Mouse (Mus musculus) CH12.LX (cell line): ENCODE results near the gene Wdfy3. TPM values are rescaled to one million over a fixed set of nuclear protein-coding genes. Genes with fewer than 3 reads are reported as not detected.
A peak's percentile ranks its signal among the peaks of the same experiment; 100 is the strongest.

Experiments
- DNase-seq: peaks from one replicate; pipeline ENCODE4 v3.0.0-alpha.2; 2013; ENCODE audit errors: extremely low read depth
- H3K27ac ChIP-seq: 2 replicates; pipeline ENCODE4 v1.5.1; 2012; ENCODE audit warnings: low read depth, mild to moderate bottlenecking, control low read depth, moderate library complexity; ENCODE audit not compliant: insufficient read depth
- H3K27me3 ChIP-seq: replicated peaks from 2 replicates; pipeline ENCODE3; 2012; ENCODE audit warnings: inconsistent platforms
- H3K36me3 ChIP-seq, 2 experiments: replicated peaks in 1 of 2; 2 replicates each; pipeline versions ENCODE3 to v1.6.1; 2012; ENCODE audit warnings: inconsistent platforms in 1 of 2, low read length in 1 of 2, mild to moderate bottlenecking in 1 of 2, mixed read lengths in 1 of 2, moderate library complexity in 1 of 2; ENCODE audit not compliant: control insufficient read depth in 1 of 2, insufficient read depth in 1 of 2
- H3K4me1 ChIP-seq, 2 experiments: 2 replicates each; pipeline ENCODE4 v1.6.1; 2012; ENCODE audit warnings: inconsistent platforms in 1 of 2, moderate library complexity in 1 of 2; ENCODE audit not compliant: insufficient read depth in 2 of 2, control insufficient read depth in 1 of 2
- H3K4me2 ChIP-seq: 2 replicates; pipeline ENCODE4 v1.6.1; 2012; ENCODE audit warnings: low read depth, mild to moderate bottlenecking, control low read depth; ENCODE audit not compliant: poor library complexity, insufficient read depth, severe bottlenecking
- H3K4me3 ChIP-seq, 3 experiments: fragments of 150-350 bp in 1 of 3; sonication (generic) in 1 of 3; replicated peaks in 1 of 3; 2 replicates each; pipeline versions ENCODE3 to v1.5.1; 2011 to 2012; ENCODE audit warnings: low read depth in 2 of 3, low read length in 2 of 3, mild to moderate bottlenecking in 2 of 3, moderate library complexity in 2 of 3, control low read depth in 1 of 3, improper control_type of control experiment in 1 of 3, inconsistent platforms in 1 of 3, mixed read lengths in 1 of 3; ENCODE audit not compliant: poor library complexity in 1 of 3
- H3K79me2 ChIP-seq: replicated peaks from 2 replicates; pipeline ENCODE4 v1.6.1; 2012; ENCODE audit warnings: mild to moderate bottlenecking, moderate library complexity; ENCODE audit not compliant: control insufficient read depth, poor library complexity, insufficient read depth, severe bottlenecking; ENCODE audit errors: extremely low read depth
- H3K9ac ChIP-seq: 2 replicates; pipeline ENCODE4 v1.6.1; 2012; ENCODE audit warnings: low read depth, mild to moderate bottlenecking, control low read depth, moderate library complexity; ENCODE audit not compliant: insufficient read depth
- H3K9me3 ChIP-seq: replicated peaks from 2 replicates; pipeline ENCODE3; 2012; ENCODE audit warnings: low read length, inconsistent platforms, mixed read lengths
- CHD1 ChIP-seq: IDR thresholded peaks from 2 replicates; pipeline ENCODE4 v1.6.1; 2012; ENCODE audit warnings: low read depth, low read length, improper control_type of control experiment, inconsistent platforms
- CHD2 ChIP-seq: IDR thresholded peaks from 2 replicates; pipeline ENCODE4 v1.6.1; 2011; ENCODE audit warnings: low read length, improper control_type of control experiment
- GABPA ChIP-seq: IDR thresholded peaks from 2 replicates; pipeline ENCODE4 v1.6.1; 2012; ENCODE audit warnings: low read depth, low read length, improper control_type of control experiment, inconsistent platforms; ENCODE audit not compliant: insufficient replicate concordance
- HCFC1 ChIP-seq: IDR thresholded peaks from 2 replicates; pipeline ENCODE4 v1.6.1; 2012; ENCODE audit warnings: low read depth, mild to moderate bottlenecking, inconsistent platforms, low read length, improper control_type of control experiment
- IRF4 ChIP-seq: IDR thresholded peaks from 2 replicates; pipeline ENCODE4 v1.6.1; 2014; ENCODE audit warnings: low read depth, mild to moderate bottlenecking, inconsistent platforms, low read length, improper control_type of control experiment
- JUND ChIP-seq: conservative IDR thresholded peaks from 2 replicates; pipeline ENCODE4 v1.6.1; 2011; ENCODE audit warnings: low read depth, low read length, improper control_type of control experiment
- MAFK ChIP-seq: IDR thresholded peaks from 2 replicates; pipeline ENCODE4 v1.6.1; 2011; ENCODE audit warnings: low read length, improper control_type of control experiment; ENCODE audit not compliant: insufficient replicate concordance
- MAX ChIP-seq: IDR thresholded peaks from 2 replicates; pipeline ENCODE4 v1.6.1; 2011; ENCODE audit warnings: low read length, improper control_type of control experiment
- MAZ ChIP-seq: IDR thresholded peaks from 2 replicates; pipeline ENCODE4 v1.6.1; 2012; ENCODE audit warnings: low read depth, mild to moderate bottlenecking, inconsistent platforms, low read length, improper control_type of control experiment, moderate library complexity
- PAX5 ChIP-seq: IDR thresholded peaks from 2 replicates; pipeline ENCODE4 v1.6.1; 2012; ENCODE audit warnings: low read length, inconsistent platforms, mixed read lengths
- POLR2A ChIP-seq: IDR thresholded peaks from 2 replicates; pipeline ENCODE4 v1.6.1; 2011; ENCODE audit warnings: low read depth, mild to moderate bottlenecking, improper control_type of control experiment, low read length
- POLR2AphosphoS2 ChIP-seq: IDR thresholded peaks from 2 replicates; pipeline ENCODE4 v1.6.1; 2011; ENCODE audit warnings: low read depth, low read length, improper control_type of control experiment
- RAD21 ChIP-seq: IDR thresholded peaks from 2 replicates; pipeline ENCODE4 v1.6.1; 2011; ENCODE audit warnings: low read depth, mild to moderate bottlenecking, low read length, improper control_type of control experiment, moderate library complexity
- RCOR1 ChIP-seq: conservative IDR thresholded peaks from 2 replicates; pipeline ENCODE4 v1.6.1; 2012; ENCODE audit warnings: low read depth, mild to moderate bottlenecking, inconsistent platforms, low read length, improper control_type of control experiment
- SIN3A ChIP-seq: IDR thresholded peaks from 2 replicates; pipeline ENCODE4 v1.6.1; 2012; ENCODE audit warnings: low read length, improper control_type of control experiment, inconsistent platforms
- UBTF ChIP-seq: IDR thresholded peaks from 2 replicates; pipeline ENCODE4 v1.6.1; 2012; ENCODE audit warnings: low read depth, mild to moderate bottlenecking, inconsistent platforms, low read length, improper control_type of control experiment, moderate library complexity
- USF1 ChIP-seq: IDR thresholded peaks from 2 replicates; pipeline ENCODE4 v1.6.1; 2014; ENCODE audit warnings: low read depth, mild to moderate bottlenecking, inconsistent platforms, low read length, improper control_type of control experiment
- ZC3H11A ChIP-seq: IDR thresholded peaks from 2 replicates; pipeline ENCODE4 v1.6.1; 2012; ENCODE audit warnings: low read depth, mild to moderate bottlenecking, inconsistent platforms, low read length, improper control_type of control experiment
- ZMIZ1 ChIP-seq: IDR thresholded peaks from 2 replicates; pipeline ENCODE4 v1.6.1; 2012; ENCODE audit warnings: low read depth, mild to moderate bottlenecking, inconsistent platforms, low read length, improper control_type of control experiment
- ZNF384 ChIP-seq: IDR thresholded peaks from 2 replicates; pipeline ENCODE4 v1.6.1; 2012; ENCODE audit warnings: low read depth, low read length, improper control_type of control experiment, inconsistent platforms
- dilution Hi-C: fragments of 300-500 bp; cut with MboI; formaldehyde crosslinking; loops from 2 replicates; pipeline ENCODE4 v1.14.3; 2020; ENCODE audit warnings: low sequenced_read_pairs; ENCODE audit not compliant: extremely low pct_unique_long_range_greater_than_20kb, extremely low pct_ligation_motif_present
- in situ Hi-C: fragments of 300-500 bp; cut with MboI; formaldehyde crosslinking; loops from 3 replicates; pipeline ENCODE4 v1.14.3; 2019; ENCODE audit warnings: low sequenced_read_pairs, low pct_ligation_motif_present, low pct_unique_long_range_greater_than_20kb, mixed read lengths
- polyA plus RNA-seq: library from polyadenylated mRNA; unstranded; fragments of >175 nt; gene quantifications from 2 replicates; pipeline ENCODE4 v1.2.1, GENCODE M21; 2012; ENCODE audit warnings: low read depth; ENCODE audit not compliant: insufficient read length
- total RNA-seq, 2 experiments: library from RNA; depleted of rRNA; stranded (reverse); fragments of 300-350 nt in 1 of 2; fragments of >200 nt in 1 of 2; gene quantifications; 2 replicates each; pipeline ENCODE4 v1.2.3; 2012 to 2014

The Wdfy3 gene
- total and polyA plus RNA-seq, 3 experiments = not detected

DNA sequence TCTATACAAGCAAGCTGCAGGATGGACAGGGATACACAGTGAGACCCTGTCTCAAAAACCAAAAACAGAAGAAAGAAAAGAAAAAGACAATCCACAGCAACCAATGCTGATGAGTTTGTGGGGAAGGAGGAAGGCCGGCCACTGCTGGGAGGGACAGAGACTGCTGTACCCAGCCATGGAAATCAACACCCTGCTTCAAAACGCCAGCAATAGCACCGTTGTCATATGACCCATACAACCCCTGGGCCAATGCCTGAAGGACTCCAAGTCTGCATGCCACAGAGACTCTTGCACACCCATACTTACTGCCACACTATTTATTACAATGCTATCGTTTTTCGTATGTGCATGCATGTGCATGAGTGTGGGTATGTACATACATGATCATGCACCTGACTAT is 124.0 kb downstream of the Wdfy3 start:
- Histone ChIP-seq H3K36me3 (no peaks in the 10 kb centered on the region), H3K4me3 (no peak overlapping the region), H3K27me3 (no peaks in the 10 kb centered on the region), H3K9ac (no peak overlapping the region), H3K4me1 (no peaks in the 10 kb centered on the region), H3K79me2 (no peaks in the 10 kb centered on the region), H3K4me2 (no peak overlapping the region), H3K27ac (no peak overlapping the region), H3K9me3 (peaks cover 64% of the 10 kb centered on the region)
- no peak for DNase-seq
- dilution Hi-C loops (no loop called here), in situ Hi-C loops (no loop called here)
- TF ChIP-seq PAX5 (no peak), RAD21 (no peak), SIN3A (no peak), JUND (no peak), HCFC1 (no peak), POLR2AphosphoS2 (no peak), CHD1 (no peak), RCOR1 (no peak), CHD2 (no peak), ZMIZ1 (no peak)

DNA sequence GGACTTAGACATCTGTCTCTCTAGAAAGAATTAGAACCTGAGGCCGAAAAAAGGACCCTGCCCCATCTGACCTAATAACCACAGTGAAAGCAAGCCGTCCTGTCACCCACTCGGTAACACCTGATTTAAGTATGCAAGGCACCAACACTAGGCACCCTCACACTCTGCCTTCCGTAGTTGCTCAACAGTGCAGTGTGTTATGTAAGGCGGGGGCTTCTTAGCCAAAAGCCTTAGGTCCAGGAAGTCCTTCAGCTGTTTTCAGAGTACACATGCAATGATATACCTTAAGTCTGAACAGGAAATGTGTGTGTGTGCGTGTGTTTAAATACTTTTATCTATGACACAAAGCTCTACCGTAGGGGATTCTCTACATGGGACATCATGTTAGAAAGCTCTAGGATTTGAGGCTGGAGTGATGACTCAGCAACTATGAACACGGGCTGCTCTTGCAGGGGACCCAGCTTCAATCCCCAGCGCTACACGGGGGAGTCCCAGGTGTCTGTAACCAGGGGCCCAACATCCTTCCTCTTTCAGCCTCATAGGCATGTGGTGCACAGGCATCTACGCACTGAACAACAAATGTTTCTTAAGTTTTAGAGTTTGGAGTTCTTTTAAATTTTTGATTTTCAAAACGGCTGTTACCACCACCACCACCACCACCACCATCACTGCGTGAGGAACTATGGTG is 131.7 kb downstream of the Wdfy3 start:
- no peaks in the 10 kb centered on the region for H3K4me1 ChIP-seq
- no peak overlapping the region for H3K27ac ChIP-seq
- dilution Hi-C loops (no loop called here), in situ Hi-C loops (no loop called here)
- peaks cover 72% of the 10 kb centered on the region for H3K9me3 ChIP-seq
- DNase-seq = no peak
- H3K9ac ChIP-seq = no peak overlapping the region
- no peaks in the 10 kb centered on the region for H3K27me3 ChIP-seq
- no peaks in the 10 kb centered on the region for H3K79me2 ChIP-seq
- TF ChIP-seq MAFK (0 out of 2 replicates have a peak, but pooled peaks have one; percentile 23), ZC3H11A (no peak)
- no peak overlapping the region for H3K4me3 ChIP-seq
- no peaks in the 10 kb centered on the region for H3K36me3 ChIP-seq
- H3K4me2 ChIP-seq = no peak overlapping the region

DNA sequence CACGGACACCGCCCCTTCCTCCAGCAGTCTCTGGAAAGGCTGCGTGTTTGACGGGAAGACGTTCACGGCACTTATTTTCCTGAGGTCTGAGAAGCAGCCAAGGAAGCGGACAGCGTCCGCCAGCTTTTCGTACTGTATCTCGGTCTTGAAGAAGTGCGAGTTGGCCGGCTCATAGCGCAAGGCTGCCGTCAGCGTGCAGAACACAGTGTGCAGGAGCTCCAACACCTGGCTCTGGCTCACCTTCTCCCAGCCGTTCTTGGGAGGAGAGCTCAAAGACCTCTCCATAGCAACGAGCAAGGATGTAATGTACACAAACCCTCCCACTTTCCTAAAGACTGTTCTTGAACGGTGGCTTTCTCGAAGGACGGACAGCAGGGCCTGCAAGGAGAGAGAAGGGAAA is 132.4 kb downstream of the Wdfy3 start:
- in situ Hi-C loops (no loop called here), dilution Hi-C loops (no loop called here)
- Histone ChIP-seq H3K4me3 (no peak overlapping the region), H3K27ac (no peak overlapping the region), H3K4me1 (no peaks in the 10 kb centered on the region), H3K9ac (no peak overlapping the region), H3K4me2 (no peak overlapping the region), H3K27me3 (no peaks in the 10 kb centered on the region), H3K9me3 (peaks cover 70% of the 10 kb centered on the region), H3K79me2 (no peaks in the 10 kb centered on the region), H3K36me3 (no peaks in the 10 kb centered on the region)
- DNase-seq = no peak
- TF ChIP-seq POLR2A (no peak), UBTF (no peak), USF1 (no peak), ZNF384 (no peak), MAZ (no peak), IRF4 (no peak), POLR2AphosphoS2 (no peak), GABPA (no peak), MAX (no peak)
